Mouse (Mus musculus): ENCODE results near the gene Fcrl6. TPM values are rescaled to one million over a fixed set of nuclear protein-coding genes. Genes with fewer than 3 reads are reported as not detected.

Gene Fcrl6
- not detected for total RNA-seq (2021)
- long read RNA-seq, experiment 1: 0 reads
- long read RNA-seq, experiment 2: 0 reads

DNA sequence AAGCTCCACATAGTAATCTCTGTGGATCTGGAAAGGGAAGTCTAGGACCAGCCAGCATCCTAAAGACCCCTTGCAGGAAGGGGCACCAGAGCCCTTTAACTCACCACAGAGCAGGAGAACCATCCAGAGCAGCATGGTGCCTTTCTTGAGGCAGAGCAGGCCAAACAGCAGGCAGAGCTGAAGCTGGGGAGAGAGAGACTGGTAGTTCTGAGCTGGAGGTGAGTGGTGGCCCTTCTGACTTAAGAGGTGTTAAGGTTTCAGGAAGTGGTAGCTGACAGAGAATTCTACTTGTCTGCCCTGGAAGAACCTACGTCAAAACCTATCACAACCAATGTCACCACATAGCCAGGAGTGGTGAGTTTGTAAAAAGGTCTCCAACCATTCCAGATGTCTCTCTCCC is at the start of gene Fcrl6:
Gene Fcrl6, minus strand, starts transcription at position 226 of the 400 bp plus-strand sequence.
- no peak for DNase-seq (ENCODE audit: low spot score in 2 of 2)

DNA sequence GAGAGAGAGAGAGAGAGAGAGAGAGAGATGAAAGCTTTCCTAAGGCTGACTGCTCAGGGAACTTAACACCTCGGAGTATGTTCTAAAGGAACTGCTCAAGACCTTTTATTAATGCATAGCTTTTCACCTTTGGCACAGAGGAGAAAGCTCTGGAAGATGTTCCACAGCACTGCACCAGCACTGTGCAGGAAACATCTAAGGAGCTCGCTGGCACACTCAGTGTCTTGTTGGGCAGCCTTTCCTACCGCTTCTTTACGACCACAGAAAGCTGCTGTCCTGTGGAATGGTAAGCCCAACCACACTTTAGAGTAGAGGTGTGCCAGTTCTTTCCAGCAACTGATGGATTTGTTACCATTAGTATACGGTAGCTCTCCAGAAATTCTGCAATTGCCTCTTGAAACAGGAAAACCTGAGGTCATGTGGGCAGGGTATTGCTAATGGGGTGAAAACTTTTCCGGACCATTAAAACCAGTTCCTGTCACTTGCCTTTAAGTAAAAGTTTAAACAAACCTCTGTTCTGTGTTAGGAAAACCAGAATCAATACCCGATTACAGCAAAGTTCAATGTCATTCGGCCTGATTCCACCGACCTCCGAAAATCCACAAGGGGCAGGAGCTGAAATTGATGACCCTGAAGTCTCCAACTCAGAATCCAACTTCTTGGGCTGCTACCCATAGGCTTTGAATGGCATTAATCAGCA is 49.1 kb upstream of the Fcrl6 start:
- DNase-seq (ENCODE audit: low spot score in 2 of 2): no peak

DNA sequence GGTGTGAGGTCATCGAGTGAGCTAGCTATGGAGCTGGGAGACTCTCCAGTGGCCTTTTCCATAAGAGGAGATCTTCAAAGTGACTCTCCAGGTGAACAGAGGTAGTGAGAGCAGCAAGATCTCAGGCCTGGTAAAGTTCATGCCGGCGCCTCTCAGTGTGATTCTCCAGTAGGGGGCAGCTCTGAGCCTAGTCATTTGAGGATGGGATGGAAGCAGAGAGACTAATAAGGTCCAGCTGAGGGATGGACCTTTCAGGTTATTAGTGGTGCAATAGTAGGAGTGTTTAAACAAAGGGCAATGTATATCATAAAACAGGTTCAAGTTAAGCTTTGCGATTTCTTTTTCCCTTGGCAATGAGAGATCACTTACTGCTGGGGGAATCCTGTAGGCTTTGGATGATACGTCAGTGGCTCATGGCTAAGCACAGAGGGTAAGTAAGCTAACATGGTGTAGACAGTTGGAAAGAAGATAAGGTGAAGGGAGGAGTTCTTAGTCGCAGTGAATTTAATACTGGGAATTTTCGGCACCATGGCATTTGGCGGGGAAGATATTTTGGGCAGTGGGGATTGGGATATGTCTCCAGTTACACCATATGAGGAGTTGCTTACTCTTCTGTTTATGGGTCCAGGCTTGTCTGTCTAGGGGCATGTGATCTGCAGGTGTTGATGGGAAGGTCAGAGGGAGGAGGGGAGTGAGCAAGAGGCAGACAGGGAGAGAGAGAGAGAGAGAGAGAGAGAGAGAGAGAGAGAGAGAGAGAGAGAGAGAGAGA is 48.4 kb upstream of the Fcrl6 start:
- no peak for DNase-seq (ENCODE audit: low spot score in 2 of 2)

DNA sequence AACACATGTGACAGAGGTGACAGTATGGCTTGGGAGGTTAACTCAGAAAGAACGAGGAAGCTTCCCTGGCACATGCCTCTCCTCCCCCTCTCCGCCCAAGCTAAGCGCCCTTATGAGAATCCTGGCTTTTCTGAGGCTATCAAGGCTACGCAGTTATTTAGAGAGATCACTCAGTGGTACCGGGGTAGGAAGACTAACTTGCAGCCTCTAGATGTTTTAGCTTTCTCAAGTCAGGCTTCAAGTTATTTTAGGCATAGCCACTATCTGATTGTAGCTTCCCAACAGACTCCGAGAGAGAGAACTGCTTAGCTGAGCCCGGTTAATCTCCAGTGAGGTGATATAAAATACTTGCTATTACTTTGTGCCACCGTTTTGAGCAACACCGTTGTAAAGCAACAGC is 47.0 kb upstream of the Fcrl6 start:
- no peak for DNase-seq (ENCODE audit: low spot score in 2 of 2)

DNA sequence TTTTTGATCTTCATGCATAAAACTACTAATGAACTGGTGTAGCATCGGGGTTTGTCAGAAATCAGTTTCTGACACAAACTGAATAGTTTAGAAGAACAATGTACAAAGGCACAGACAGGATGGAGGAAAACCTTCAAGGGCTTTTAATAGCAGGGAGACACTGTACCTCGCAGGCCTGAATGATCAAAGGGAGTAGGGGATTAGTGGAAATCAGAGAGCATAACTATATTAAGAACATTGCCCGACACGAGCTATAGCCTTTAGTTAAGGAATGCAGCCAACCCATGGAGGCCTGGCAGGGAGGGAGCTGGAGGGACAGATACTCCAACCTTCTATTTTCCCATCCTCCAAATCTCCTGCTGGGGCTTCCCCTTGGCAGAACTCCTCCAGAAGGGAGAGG is 44.9 kb upstream of the Fcrl6 start:
- DNase-seq (ENCODE audit: low spot score in 2 of 2): no peak

DNA sequence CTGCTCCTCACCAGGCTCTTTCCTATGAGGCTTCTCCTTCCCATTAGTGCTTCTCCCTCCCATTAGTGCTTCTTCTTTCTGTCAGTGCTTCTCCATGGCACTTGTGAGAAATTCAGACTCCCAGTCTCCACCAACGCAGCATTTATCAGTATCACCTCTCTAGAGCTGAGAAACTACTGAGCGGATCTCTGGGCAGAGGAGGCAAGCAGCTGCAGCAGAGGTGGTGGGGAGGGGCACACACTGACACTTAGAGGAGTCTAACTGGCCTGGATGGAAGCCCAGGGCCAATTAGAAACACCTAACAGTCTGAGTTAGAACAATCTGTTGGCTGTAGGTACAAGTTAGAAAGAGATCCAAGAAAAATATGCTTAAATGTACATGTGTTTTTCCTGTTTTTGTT is 36.4 kb upstream of the Fcrl6 start:
- no peak for DNase-seq (ENCODE audit: low spot score in 2 of 2)

DNA sequence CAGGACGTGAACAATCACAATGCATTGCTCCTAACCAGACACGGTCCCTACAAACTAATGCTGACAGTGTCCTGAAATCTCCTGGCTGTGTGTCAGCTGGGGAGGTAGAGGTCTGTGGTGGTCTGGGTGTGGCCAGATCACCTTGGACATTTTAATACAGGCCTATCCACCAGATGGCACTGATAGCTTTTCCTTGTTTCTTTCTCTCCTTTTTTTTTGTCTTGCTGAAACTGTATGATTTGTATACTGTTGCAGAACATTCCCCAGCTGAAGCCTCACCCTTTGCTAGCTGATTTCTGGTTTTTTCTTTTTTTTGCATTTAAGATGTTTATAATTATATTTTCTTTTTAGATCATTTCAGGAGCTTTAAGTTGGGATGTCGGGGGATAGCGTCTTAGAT is 35.5 kb upstream of the Fcrl6 start:
- no peak for DNase-seq (ENCODE audit: low spot score in 2 of 2)

DNA sequence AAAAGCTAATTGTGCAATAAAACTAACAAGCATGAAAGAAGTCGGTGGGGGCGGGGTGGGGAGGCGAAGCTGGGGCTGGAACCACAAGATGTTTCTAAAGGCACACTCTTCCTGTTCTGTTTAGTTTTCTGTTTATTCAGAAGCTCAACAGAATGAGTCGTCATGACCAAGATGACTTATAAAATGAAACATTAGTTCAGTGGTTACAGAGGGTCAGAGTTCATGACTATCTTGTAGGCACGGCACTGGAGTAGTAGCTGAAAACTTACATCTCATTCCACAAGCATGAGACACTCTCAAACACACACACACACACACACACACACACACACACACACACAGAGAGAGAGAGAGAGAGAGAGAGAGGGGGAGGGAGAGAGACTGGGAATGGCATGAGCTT is 33.9 kb upstream of the Fcrl6 start:
- DNase-seq (ENCODE audit: low spot score in 2 of 2): no peak

DNA sequence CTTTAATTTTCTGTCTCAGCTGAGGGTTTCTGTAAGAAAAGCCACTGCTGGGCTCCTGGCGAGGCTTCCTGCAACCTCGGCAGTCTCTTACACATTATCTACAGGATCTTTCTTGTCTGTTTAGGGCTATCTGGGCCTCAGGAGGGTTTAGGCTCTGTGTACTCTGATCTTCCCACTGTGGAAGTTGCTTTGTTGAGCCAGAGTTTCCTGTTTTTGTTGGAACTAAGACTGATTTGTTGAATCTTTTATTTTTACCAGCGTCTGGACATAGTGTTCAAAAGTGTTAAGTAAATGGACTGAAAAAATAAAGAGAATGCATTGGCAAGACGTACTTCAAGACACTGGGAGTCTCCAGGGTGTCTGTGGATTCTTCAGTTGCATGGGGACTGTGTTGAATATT is 32.9 kb upstream of the Fcrl6 start:
- no peak for DNase-seq (ENCODE audit: low spot score in 2 of 2)

DNA sequence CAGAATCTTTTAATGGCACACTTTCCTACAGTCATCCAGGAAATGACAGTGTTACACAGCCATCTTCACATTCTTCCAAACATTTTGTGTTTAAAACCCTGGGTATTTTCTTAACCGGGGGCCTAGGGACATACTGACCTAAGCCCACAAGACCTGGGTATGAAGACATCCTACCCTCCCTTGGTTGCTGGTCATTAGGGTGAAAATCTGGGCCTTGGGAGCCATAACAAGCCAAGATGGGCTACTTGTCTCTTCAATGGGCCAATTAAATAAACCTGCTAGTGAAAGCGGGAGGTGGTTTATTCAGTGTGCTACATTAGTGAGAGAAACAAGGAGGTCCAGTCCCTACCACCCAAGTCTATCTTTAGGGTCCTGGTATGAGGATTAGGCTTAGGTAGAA is 31.8 kb upstream of the Fcrl6 start:
- no peak for DNase-seq (ENCODE audit: low spot score in 2 of 2)

DNA sequence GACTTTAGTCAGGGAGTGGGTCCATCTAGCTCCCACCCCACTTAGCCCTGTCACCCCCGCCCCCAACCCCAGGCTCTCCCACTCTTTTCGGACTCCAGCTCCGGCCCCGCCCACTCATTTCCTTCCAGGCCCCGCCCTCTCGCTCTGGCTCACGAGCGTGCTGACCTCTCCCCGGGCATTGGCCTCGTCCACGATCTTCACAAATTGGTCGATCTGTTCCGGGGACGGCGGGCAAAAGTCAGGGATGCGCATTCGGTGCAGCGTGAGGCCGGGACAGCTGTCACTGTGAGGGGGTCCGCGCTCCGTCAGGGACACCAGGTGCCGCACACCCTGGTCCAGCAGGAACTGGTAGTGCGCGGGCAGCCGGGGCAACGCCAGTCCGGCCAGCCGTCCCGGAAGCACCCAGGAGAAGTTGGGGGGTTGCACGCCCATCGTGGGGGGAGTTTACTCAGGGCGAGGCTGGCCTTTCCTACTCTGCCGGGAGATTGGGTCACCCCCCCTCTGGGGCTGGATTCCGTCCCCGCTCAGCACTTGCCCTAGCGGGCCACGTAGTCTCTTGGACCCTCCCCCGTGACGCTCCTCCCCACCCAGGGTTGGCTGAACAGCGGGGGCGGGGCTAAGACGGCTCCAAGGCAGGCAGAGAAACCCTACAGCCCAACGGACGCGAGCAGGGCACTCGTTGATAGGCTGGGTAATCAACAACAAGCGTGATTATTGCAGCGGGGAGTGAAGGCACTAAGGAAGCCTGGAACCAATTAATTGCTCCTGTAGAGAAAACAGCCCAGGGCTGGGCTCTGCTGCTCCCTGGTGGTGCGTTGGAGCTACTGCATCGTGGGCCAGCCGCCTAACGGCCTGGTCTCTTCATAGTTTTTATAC is 30.3 kb upstream of the Fcrl6 start, which contains the start of gene Dusp23:
Gene Dusp23, minus strand, starts transcription at position 512 of the 876 bp plus-strand sequence.
- peak; percentile 87 to 92 for DNase-seq (ENCODE audit: low spot score in 2 of 2)

DNA sequence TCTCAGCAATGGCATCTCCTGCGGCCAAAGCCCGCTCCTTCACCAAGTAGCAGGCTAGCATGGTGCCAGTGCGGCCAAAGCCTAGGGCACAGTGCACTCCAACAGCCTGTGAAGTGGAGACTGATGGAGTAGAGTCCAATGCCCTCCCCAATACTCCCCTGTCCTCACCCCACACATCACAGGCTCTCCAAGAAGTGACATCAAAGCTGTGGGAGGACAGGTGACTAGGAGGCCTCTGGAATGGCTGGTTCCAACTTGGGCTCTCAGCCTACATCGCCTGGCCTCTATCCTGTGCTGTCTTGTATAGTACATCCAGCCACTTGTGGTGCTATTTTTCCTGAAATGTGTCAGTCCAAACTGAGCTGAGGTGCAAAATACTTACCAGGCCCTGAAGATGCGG is 29.4 kb upstream of the Fcrl6 start:
- DNase-seq (ENCODE audit: low spot score in 2 of 2): no peak

DNA sequence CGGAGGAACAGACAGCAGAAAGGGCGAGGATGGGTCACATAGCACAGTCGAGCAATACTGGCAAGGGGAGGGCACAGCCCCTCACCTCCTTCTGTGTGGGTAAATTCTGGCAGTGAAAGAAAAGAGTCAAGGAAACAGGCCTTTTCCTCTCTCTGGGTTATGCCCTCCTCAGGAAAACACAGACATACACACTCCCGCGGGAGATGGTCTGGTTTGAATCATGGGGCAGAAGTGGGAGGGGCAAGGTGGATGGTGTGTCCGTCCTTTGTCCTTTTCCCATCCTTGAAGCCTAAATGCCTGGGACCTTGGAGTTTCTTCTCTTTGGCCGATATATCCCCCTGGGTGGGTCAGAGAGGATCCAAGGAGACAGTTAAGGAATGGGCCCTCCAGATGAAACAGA is 27.5 kb upstream of the Fcrl6 start:
- no peak for DNase-seq (ENCODE audit: low spot score in 2 of 2)

DNA sequence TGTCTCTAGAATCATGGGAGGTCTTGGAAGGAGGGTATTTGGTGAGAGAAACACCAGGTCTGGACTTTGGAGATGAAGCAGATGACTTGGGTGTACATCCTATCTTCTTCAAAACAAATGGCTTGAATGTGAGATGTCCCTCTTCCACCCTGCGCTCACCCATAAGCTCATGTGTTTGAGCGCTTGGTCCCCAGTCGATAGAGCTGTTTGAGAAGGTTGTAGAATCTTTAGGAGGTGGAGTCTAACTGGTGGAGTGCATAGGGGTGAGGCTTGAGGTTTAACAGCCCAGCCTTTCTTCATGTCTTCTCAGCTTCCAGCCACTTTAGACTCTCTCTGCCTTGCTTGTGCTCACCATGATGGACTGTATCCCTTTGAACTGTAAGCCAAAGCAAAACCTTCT is 24.0 kb upstream of the Fcrl6 start:
- DNase-seq (ENCODE audit: low spot score in 2 of 2): no peak

DNA sequence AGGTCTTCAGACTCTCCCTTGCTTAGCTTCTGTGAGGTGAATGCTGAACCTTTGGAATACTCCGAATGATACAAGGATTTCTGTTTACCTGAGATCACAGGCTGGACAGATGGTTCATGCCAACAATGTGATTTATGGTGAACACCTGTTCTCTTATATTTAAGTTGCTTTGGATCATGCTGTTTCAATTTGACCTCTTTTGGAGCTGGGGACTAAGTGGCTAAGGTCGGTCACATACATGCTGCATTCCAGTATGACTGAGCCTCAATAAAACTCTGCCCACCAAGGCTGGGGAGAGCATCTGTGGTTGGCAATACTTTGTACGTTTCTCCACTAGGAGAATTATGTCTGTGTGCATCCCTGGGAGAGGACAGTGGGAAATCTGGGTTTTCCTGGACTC is 21.7 kb upstream of the Fcrl6 start:
- no peak for DNase-seq (ENCODE audit: low spot score in 2 of 2)

DNA sequence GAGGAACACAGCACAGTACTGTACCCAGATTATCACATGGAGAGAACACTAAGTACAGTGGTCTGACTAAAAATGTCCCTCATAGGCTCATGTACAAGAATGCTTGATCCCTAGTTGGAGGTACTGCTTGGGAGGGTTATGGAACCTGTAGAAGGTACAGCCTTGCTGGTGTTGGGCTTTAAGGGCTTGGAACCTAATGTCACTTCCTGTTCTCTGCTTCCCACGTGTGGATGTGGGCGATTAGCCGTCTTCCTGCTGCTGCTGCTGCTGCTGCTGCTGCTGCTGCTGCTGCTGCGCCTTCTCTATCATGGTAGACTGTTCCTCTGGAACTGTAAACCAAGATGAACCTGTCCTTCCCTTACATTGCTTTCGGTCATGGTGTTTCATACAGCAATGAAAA is 21.2 kb upstream of the Fcrl6 start:
- no peak for DNase-seq (ENCODE audit: low spot score in 2 of 2)

DNA sequence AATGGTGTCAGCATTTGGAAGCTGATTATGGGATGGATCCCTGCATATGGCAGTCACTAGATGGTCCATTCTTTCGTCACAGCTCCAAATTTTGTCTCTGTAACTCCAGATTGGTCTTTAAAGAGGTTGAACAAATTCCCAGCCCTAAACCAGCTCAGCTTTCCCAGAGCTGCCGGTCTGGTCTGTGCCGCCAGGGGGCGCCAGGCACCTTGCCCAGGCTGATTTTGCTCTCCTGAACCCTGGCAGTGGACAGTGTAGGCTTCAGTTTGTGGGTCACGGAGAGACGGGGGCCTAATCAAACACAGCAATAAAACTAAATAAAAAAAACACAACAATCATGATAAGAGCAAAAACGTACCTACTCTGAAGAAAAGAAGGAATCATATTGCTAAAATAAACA is 16.9 kb upstream of the Fcrl6 start:
- DNase-seq (ENCODE audit: low spot score in 2 of 2): peak; percentile 45 to 63

DNA sequence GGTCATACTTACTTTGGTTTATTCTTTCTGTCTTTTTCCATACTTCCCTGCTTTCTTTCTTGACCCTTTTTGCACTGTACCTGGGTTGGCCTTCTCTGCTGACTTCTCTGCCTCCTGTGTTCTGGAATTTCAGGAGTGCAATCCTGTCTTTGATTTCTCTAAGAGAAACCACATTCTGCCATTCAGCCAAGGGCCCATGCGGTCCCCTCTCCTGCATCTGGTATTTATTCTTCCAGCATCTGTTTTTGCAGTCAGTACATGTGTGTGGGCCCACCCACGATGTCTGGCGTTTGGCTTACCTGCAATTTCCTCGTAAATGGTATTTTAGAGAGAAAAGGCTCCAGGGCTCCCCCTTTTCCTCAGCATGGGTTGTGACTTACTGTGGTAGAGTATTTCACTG is 15.8 kb upstream of the Fcrl6 start:
- no peak for DNase-seq (ENCODE audit: low spot score in 2 of 2)

DNA sequence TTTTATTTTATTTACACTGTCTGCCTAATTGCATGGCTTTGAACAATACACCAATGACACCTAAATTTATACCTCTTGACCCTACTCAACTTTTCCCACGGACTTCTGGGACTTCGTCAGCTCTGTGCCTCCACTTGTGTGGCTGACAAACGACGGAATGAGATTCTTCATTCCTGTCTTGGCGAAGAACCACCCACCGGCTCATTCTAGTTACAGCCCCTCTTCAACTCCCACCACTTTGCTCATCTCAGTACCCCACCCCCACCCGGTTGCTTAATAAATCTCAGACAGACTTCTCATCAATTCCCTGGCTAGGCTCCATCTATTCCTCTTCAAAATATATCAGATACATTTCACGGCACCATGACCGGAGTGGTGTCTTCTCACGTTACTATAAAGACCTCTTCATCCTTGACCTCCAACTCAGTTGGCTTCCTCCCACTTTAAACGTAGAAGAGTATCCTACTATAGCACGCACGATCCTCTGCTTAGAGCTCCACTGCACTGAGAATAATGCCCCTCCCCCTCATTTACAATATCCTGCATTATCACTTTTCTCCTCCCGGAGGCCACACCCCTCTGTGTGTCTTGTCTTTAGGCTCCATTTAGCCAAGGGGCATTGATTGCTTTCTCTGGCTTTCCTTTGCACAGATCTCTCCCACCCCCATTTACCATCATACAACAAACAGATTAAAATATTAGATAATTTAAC is 15.2 kb upstream of the Fcrl6 start:
- no peak for DNase-seq (ENCODE audit: low spot score in 2 of 2)

DNA sequence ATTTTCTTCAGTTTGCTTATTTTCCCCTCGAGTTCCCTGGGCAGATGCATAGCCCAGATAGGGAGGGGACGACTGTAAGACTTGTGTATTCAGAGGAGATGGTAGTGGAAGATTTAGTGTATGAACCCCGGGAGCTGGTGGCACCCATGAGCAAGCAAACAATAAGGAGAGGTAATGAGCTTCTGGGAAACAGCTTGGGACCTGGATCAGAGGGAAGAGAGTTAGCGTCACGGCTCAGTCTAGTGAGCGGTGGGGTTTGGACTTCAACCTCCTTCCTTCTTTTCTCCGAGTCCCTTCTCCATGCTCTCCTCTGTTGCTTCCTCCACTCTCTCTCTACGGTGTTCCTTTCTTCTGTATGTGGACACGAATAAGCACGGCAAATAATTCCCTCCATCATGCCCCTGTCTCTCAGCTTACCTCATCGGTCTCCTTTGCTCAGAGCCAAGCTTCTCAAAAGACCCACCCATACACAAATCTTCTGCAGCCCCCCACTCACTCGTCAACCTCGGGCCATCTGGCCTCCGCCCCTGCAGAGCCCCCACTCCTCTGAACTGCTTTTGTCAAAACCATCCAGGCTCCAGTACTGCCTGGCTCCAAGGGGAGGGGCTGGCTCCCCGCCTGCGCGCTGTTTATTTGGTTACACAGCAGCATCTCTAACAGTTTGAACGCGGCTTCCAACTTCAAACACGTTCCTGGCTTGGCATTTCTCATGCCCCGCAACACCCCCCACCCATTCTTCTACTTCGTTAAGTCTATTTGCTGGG is 14.4 kb upstream of the Fcrl6 start:
- DNase-seq (ENCODE audit: low spot score in 2 of 2): no peak
